Mouse (Mus musculus) testis, adult 2 months (tissue): ENCODE measurements around the gene Adam12.

ENCODE experiments used
- CTCF ChIP-seq: fragments of 200-500 bp; IDR thresholded peaks from 2 replicates; pipeline ENCODE4 v1.5.1; 2012; ENCODE audit warnings: low read depth, mild to moderate bottlenecking, inconsistent platforms, low read length, moderate library complexity; ENCODE audit not compliant: control insufficient read depth, insufficient read depth, insufficient replicate concordance
- POLR2A ChIP-seq: fragments of 200-500 bp; IDR thresholded peaks from 2 replicates; pipeline ENCODE4 v1.6.1; 2012; ENCODE audit warnings: low read depth, mild to moderate bottlenecking, inconsistent platforms, low read length, moderate library complexity; ENCODE audit not compliant: control insufficient read depth

- TF ChIP-seq POLR2A = no peak
- no peak for TF ChIP-seq CTCF
Observed at GRCm38 (mm10) chr7:134272956-134273355, 41.0 kb upstream of the Adam12 start.
